Mouse (Mus musculus) left cerebral cortex, adult 8-10 months (tissue): ENCODE data around the gene Gm3629. TPM values are rescaled to one million over a fixed set of nuclear protein-coding genes. Genes with fewer than 3 reads are reported as not detected.
A peak's percentile ranks its signal among the peaks of the same experiment; 100 is the strongest.
"Not testable (repeated sequence)": the region's sequence is repeated elsewhere in the genome, so short reads cannot be mapped to it uniquely, and the experiment has no call there.

Experiments used
- DNase-seq, 2 experiments: peaks; one replicate each; pipeline ENCODE4 v3.0.0; 2022; ENCODE audit warnings: low spot score in 2 of 2
- total RNA-seq, 4 experiments: library from RNA; stranded (reverse); gene quantifications; 2 replicates each; pipeline ENCODE4 v1.2.4; 2022

Gm3629 gene
- total RNA-seq: 1 to 10 TPM in 2 of 4 experiments, under 1 TPM in 2; 0.30 to 1.7 (median 0.97) TPM

DNA sequence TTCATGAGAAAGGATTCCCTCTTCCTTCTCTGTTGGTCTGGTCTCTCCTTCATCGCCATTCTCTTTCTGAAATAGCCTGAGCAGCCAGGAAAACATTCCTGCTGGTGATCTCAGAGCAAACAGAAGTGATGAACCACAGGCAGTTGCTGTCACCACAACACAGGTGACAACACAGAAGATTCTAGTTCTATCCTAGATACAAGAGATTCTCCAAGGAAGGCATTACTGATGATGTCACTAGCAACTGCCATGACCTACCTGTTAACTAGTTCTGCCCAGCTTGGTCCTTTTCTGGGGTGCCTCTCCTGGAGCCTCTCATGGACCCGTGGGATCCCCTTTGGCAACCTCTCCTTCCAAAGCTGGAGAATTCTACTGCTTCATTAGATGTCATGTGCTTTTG, at the start of gene Gm3629:
Gm3629 (minus strand) TSS at position 101 of the 400 bp plus-strand sequence.
- not testable (repeated sequence) for DNase-seq

DNA sequence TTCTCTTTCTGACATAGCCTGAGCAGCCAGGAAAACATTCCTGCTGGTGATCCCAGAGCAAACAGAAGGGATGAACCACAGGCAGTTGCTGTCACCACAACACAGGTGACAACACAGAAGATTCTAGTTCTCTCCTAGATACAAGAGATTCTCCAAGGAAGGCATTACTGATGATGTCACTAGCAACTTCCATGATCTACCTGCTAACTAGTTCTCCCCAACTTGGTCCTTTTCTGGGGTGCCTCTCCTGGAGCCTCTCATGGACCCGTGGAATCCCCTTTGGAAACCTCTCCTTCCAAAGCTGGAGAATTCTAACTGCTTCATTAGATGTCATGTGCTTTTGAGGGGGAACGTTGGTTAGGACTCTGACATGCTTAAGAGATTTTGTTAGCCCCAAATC, 31.9 kb upstream of the Gm3629 start, which contains the start of gene Gm3460:
Gm3460 (minus strand) TSS at position 101 of the 400 bp plus-strand sequence.
- DNase-seq: not testable (repeated sequence)

DNA sequence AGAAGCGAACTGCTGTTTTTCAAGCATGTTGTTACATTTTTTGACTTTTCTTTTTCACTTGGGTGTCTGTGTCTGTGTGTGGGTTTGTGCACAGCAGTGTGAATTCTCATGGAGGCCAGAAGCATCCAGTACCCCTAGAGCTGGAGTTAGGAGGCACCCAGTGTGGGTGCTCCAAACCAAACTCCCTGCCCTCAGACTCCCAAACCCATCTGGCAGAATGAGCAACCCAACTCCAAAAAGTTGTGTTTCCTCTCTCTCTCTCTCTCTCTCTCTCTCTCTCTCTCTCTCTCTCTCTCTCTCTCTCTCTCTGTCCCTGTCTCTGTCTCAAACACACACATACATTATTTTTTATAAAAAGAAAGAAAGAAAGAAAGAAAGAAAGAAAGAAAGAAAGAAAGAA, 16.0 kb upstream of the Gm3629 start:
- DNase-seq: peak in 1 of 2 experiments; percentile 1

DNA sequence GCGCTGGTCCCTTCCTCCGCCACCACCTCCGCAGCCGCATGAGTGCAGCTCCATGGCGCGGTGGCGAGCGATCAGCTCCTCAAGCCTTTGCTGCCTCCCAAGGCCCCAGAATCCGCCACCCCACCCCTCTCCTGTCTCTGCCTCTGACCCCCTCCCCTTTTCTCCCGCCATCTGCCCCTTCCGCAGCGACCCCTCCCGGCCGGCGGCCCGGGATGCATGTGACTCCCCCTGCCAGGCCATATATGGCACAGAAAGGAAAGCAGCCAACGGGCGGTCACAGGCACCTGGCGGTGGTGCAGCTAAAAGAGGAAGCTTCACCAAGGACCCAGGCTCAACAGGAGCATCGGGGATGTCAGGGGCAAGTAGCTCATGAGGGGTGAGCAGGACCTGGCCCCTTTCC, 14.6 kb upstream of the Gm3629 start:
- peak in 1 of 2 experiments; percentile 1 for DNase-seq

DNA sequence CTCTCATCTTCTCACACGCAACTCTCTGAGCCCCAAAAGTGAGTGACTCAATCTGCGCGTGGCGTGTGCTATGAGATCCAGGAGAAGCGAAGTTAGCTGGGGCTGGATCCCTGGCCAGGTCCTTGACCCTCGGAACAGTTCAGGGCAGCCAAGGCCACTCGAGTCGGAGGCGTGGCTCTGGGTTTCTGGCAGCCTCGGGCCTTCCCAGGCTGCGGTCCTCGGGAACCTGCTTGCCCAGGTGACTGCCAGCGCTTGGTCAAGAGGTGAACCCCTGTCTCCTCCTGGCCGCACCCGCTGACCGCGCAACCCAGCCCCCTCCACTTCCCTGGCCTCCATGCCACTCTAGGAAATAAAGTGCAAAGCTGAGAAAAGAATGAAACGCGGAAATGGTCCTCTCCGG, 14.1 kb upstream of the Gm3629 start:
- DNase-seq: peak in 1 of 2 experiments; percentile 0

DNA sequence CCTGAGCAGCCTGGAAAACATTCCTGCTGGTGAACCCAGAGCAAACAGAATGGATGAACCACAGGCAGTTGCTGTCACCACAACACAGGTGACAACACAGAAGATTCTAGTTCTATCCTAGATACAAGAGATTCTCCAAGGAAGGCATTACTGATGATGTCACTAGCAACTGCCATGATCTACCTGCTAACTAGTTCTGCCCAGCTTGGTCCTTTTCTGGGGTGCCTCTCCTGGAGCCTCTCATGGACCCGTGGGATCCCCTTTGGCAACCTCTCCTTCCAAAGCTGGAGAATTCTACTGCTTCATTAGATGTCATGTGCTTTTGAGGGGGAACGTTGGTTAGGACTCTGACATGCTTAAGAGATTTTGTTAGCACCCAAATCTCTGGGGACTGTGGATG, 53.2 kb downstream of the Gm3629 start, which contains the start of gene Gm8356:
Gm8356 (minus strand) TSS at position 101 of the 400 bp plus-strand sequence.
- DNase-seq: not testable (repeated sequence)

Other genes starting within 250 kb of the Gm3629 start
- not detected for gene Gm3618, start 246.9 kb downstream of the Gm3629 start, total RNA-seq
- gene Gm16440, start 200.3 kb downstream of the Gm3629 start, total RNA-seq: not detected
- 1 to 10 TPM in 1 of 4 experiments, under 1 TPM in 1, not detected in 2; 0.74 to 1.5 TPM for gene Gm3591, start 178.1 kb downstream of the Gm3629 start, total RNA-seq
- under 1 TPM in 1 of 4 experiments, not detected in 3; 0.46 TPM for gene Gm3594, start 146.0 kb downstream of the Gm3629 start, total RNA-seq
- gene Gm8356, start 53.3 kb downstream of the Gm3629 start, total RNA-seq: not detected
- gene Gm3460, start 31.8 kb upstream of the Gm3629 start, total RNA-seq: not detected
- under 1 TPM in 1 of 4 experiments, not detected in 3; 0.33 TPM for gene Gm10251, start 93.6 kb upstream of the Gm3629 start, total RNA-seq
- under 1 TPM in 1 of 4 experiments, not detected in 3; 0.34 TPM for gene Gm8050, start 129.6 kb upstream of the Gm3629 start, total RNA-seq
- gene Gm3636, start 151.7 kb upstream of the Gm3629 start, total RNA-seq: 1 to 10 TPM; 2.9 to 3.9 (median 2.9) TPM
- gene Gm8362, start 183.8 kb upstream of the Gm3629 start, total RNA-seq: not detected
- not detected for gene Gm3642, start 249.7 kb upstream of the Gm3629 start, total RNA-seq